Mouse (Mus musculus): ENCODE results near the gene Srp14. TPM values are rescaled to one million over a fixed set of nuclear protein-coding genes. Genes with fewer than 3 reads are reported as not detected.

Srp14 gene
- polyA plus RNA-seq, 1 experiment = 180 TPM

GRCm38 (mm10) chr2:118468354-118468753 is 11.2 kb downstream of the Srp14 start:
- H3K27me3 ChIP-seq (replicated peaks) = no peaks in the 10 kb centered on the region
- no peak for TF ChIP-seq GATA1 (IDR thresholded peaks at IDR 0.05; ENCODE audit: borderline replicate concordance, low read length)
- no peak for TF ChIP-seq FLI1 (IDR thresholded peaks at IDR 0.05; ENCODE audit: low read length)
- no peaks in the 10 kb centered on the region; the same call in 1 of the 2 replicates for H3K4me1 ChIP-seq
- H3K4me3 ChIP-seq (replicated peaks) = no peak overlapping the region
- peaks cover 95% of the 10 kb centered on the region for H3K36me3 ChIP-seq (replicated peaks; ENCODE audit: low read length)
- no peaks in the 10 kb centered on the region for H3K9me3 ChIP-seq

- Histone ChIP-seq H3K36me3 (replicated peaks; ENCODE audit: low read length) (peaks cover 95% of the 10 kb centered on the region), H3K4me3 (replicated peaks) (no peak overlapping the region), H3K4me1 (no peaks in the 10 kb centered on the region), H3K9me3 (no peaks in the 10 kb centered on the region), H3K27me3 (replicated peaks) (no peaks in the 10 kb centered on the region)
- no peak for TF ChIP-seq GATA1 (IDR thresholded peaks at IDR 0.05; ENCODE audit: borderline replicate concordance, low read length)
- no peak for TF ChIP-seq FLI1 (IDR thresholded peaks at IDR 0.05; ENCODE audit: low read length)
Observed at GRCm38 (mm10) chr2:118466601-118467000, 12.9 kb downstream of the Srp14 start.

- H3K4me1 ChIP-seq = no peaks in the 10 kb centered on the region
- no peaks in the 10 kb centered on the region for H3K27me3 ChIP-seq (replicated peaks)
- no peaks in the 10 kb centered on the region for H3K9me3 ChIP-seq
- TF ChIP-seq GATA1 (IDR thresholded peaks at IDR 0.05; ENCODE audit: borderline replicate concordance, low read length) (no peak), FLI1 (IDR thresholded peaks at IDR 0.05; ENCODE audit: low read length) (no peak)
- no peak overlapping the region for H3K4me3 ChIP-seq (replicated peaks)
- peaks cover 95% of the 10 kb centered on the region for H3K36me3 ChIP-seq (replicated peaks; ENCODE audit: low read length)
Observed at GRCm38 (mm10) chr2:118465894-118466293, 13.6 kb downstream of the Srp14 start.

- TF ChIP-seq FLI1 (IDR thresholded peaks at IDR 0.05; ENCODE audit: low read length) (no peak), GATA1 (IDR thresholded peaks at IDR 0.05; ENCODE audit: borderline replicate concordance, low read length) (no peak)
Observed at GRCm38 (mm10) chr2:118464450-118464849, 15.1 kb downstream of the Srp14 start.

GRCm38 (mm10) chr2:118463480-118463879 is 16.0 kb downstream of the Srp14 start:
- H3K4me1 ChIP-seq = no peaks in the 10 kb centered on the region
- H3K36me3 ChIP-seq (replicated peaks; ENCODE audit: low read length) = peaks cover 91% of the 10 kb centered on the region

More at GRCm38 (mm10) chr2:118464450-118464849, 15.1 kb downstream of the Srp14 start:
- no peaks in the 10 kb centered on the region for H3K4me1 ChIP-seq
- H3K36me3 ChIP-seq (replicated peaks; ENCODE audit: low read length) = peaks cover 95% of the 10 kb centered on the region
- H3K4me3 ChIP-seq (replicated peaks) = no peak overlapping the region
- H3K27me3 ChIP-seq (replicated peaks) = no peaks in the 10 kb centered on the region
- no peaks in the 10 kb centered on the region for H3K9me3 ChIP-seq

GRCm38 (mm10) chr2:118461480-118462165 is 17.9 kb downstream of the Srp14 start:
- Histone ChIP-seq H3K4me3 (replicated peaks) (no peak overlapping the region), H3K27me3 (replicated peaks) (no peaks in the 10 kb centered on the region), H3K9me3 (no peaks in the 10 kb centered on the region), H3K4me1 (no peaks in the 10 kb centered on the region), H3K36me3 (replicated peaks; ENCODE audit: low read length) (peaks cover 89% of the 10 kb centered on the region)
- TF ChIP-seq FLI1 (IDR thresholded peaks at IDR 0.05; ENCODE audit: low read length) (no peak), GATA1 (IDR thresholded peaks at IDR 0.05; ENCODE audit: borderline replicate concordance, low read length) (no peak)

More at GRCm38 (mm10) chr2:118463480-118463879, 16.0 kb downstream of the Srp14 start:
- no peak for TF ChIP-seq FLI1 (IDR thresholded peaks at IDR 0.05; ENCODE audit: low read length)
- TF ChIP-seq GATA1 (IDR thresholded peaks at IDR 0.05; ENCODE audit: borderline replicate concordance, low read length) = no peak
- Histone ChIP-seq H3K4me3 (replicated peaks) (no peak overlapping the region), H3K27me3 (replicated peaks) (no peaks in the 10 kb centered on the region), H3K9me3 (no peaks in the 10 kb centered on the region)

GRCm38 (mm10) chr2:118457463-118458261 is 21.8 kb downstream of the Srp14 start:
- no peaks in the 10 kb centered on the region for H3K9me3 ChIP-seq
- no peaks in the 10 kb centered on the region for H3K4me1 ChIP-seq
- no peak for TF ChIP-seq FLI1 (IDR thresholded peaks at IDR 0.05; ENCODE audit: low read length)
- TF ChIP-seq GATA1 (IDR thresholded peaks at IDR 0.05; ENCODE audit: borderline replicate concordance, low read length) = no peak
- no peaks in the 10 kb centered on the region for H3K27me3 ChIP-seq (replicated peaks)
- H3K4me3 ChIP-seq (replicated peaks) = no peak overlapping the region
- H3K36me3 ChIP-seq (replicated peaks; ENCODE audit: low read length) = peaks cover 90% of the 10 kb centered on the region

- no peaks in the 10 kb centered on the region for H3K27me3 ChIP-seq (replicated peaks)
- H3K9me3 ChIP-seq = no peaks in the 10 kb centered on the region
- peaks cover 89% of the 10 kb centered on the region for H3K36me3 ChIP-seq (replicated peaks; ENCODE audit: low read length)
- H3K4me1 ChIP-seq = no peaks in the 10 kb centered on the region
- TF ChIP-seq FLI1 (IDR thresholded peaks at IDR 0.05; ENCODE audit: low read length) (no peak), GATA1 (IDR thresholded peaks at IDR 0.05; ENCODE audit: borderline replicate concordance, low read length) (no peak)
- H3K4me3 ChIP-seq (replicated peaks) = no peak overlapping the region
Observed at GRCm38 (mm10) chr2:118457029-118457428, 22.5 kb downstream of the Srp14 start.

- Histone ChIP-seq H3K4me3 (replicated peaks) (no peak overlapping the region), H3K4me1 (peaks cover 9% of the 10 kb centered on the region), H3K27me3 (replicated peaks) (no peaks in the 10 kb centered on the region), H3K9me3 (no peaks in the 10 kb centered on the region), H3K36me3 (replicated peaks; ENCODE audit: low read length) (peaks cover 88% of the 10 kb centered on the region)
- TF ChIP-seq FLI1 (IDR thresholded peaks at IDR 0.05; ENCODE audit: low read length) (no peak), GATA1 (IDR thresholded peaks at IDR 0.05; ENCODE audit: borderline replicate concordance, low read length) (no peak)
Observed at GRCm38 (mm10) chr2:118451056-118451455, 28.5 kb downstream of the Srp14 start.

GRCm38 (mm10) chr2:118448181-118448580 is 31.3 kb downstream of the Srp14 start:
- peaks cover 79% of the 10 kb centered on the region for H3K36me3 ChIP-seq (replicated peaks; ENCODE audit: low read length)

More at GRCm38 (mm10) chr2:118448181-118448580, 31.3 kb downstream of the Srp14 start:
- H3K4me1 ChIP-seq = peaks cover 9% of the 10 kb centered on the region
- H3K27me3 ChIP-seq (replicated peaks) = no peaks in the 10 kb centered on the region
- H3K9me3 ChIP-seq = peaks cover 9% of the 10 kb centered on the region
- no peak overlapping the region for H3K4me3 ChIP-seq (replicated peaks)
- TF ChIP-seq GATA1 (IDR thresholded peaks at IDR 0.05; ENCODE audit: borderline replicate concordance, low read length) (no peak), FLI1 (IDR thresholded peaks at IDR 0.05; ENCODE audit: low read length) (no peak)
